Mouse (Mus musculus) heart, adult 2 months (tissue): ENCODE results near the gene Fam13c.

ENCODE experiments used
- CTCF ChIP-seq: fragments of 200-600 bp; IDR thresholded peaks from 2 replicates; pipeline ENCODE4 v1.8.1; 2022; ENCODE audit warnings: antibody characterized with exemption, mild to moderate bottlenecking, moderate library complexity
- POLR2A ChIP-seq: fragments of 200-500 bp; IDR thresholded peaks from 2 replicates; pipeline ENCODE4 v1.6.1; 2011; ENCODE audit warnings: mild to moderate bottlenecking, low read depth, low read length, control low read depth; ENCODE audit not compliant: insufficient read depth

GRCm38 (mm10) chr10:70532249-70532648, 92.0 kb downstream of the Fam13c start:
- TF ChIP-seq POLR2A (no peak), CTCF (no peak)
